Mouse (Mus musculus): ENCODE data around the gene Nek10.

Gene Nek10

GRCm38 (mm10) chr14:14842734-14843530 is 39.7 kb downstream of the Nek10 start:
- no peak for TF ChIP-seq GATA4 (IDR thresholded peaks at IDR 0.05; ENCODE audit: insufficient replicate concordance, low read length)

- no peak for TF ChIP-seq GATA4 (IDR thresholded peaks at IDR 0.05; ENCODE audit: insufficient replicate concordance, low read length)
Observed at GRCm38 (mm10) chr14:14852838-14853237, 49.6 kb downstream of the Nek10 start.

GRCm38 (mm10) chr14:14860331-14860730 is 57.1 kb downstream of the Nek10 start:
- TF ChIP-seq GATA4 (IDR thresholded peaks at IDR 0.05; ENCODE audit: insufficient replicate concordance, low read length), result no peak

- no peak for TF ChIP-seq GATA4 (IDR thresholded peaks at IDR 0.05; ENCODE audit: insufficient replicate concordance, low read length)
Observed at GRCm38 (mm10) chr14:14863690-14864356, 60.6 kb downstream of the Nek10 start.

GRCm38 (mm10) chr14:14869239-14869638 is 66.0 kb downstream of the Nek10 start:
- no peak for TF ChIP-seq GATA4 (IDR thresholded peaks at IDR 0.05; ENCODE audit: insufficient replicate concordance, low read length)

GRCm38 (mm10) chr14:14870059-14870458 is 66.8 kb downstream of the Nek10 start:
- TF ChIP-seq GATA4 (IDR thresholded peaks at IDR 0.05; ENCODE audit: insufficient replicate concordance, low read length), result no peak

GRCm38 (mm10) chr14:14870463-14870862 is 67.2 kb downstream of the Nek10 start:
- TF ChIP-seq GATA4 (IDR thresholded peaks at IDR 0.05; ENCODE audit: insufficient replicate concordance, low read length), result no peak

- TF ChIP-seq GATA4 (IDR thresholded peaks at IDR 0.05; ENCODE audit: insufficient replicate concordance, low read length), result no peak
Observed at GRCm38 (mm10) chr14:14871121-14871520, 67.9 kb downstream of the Nek10 start.

- no peak for TF ChIP-seq GATA4 (IDR thresholded peaks at IDR 0.05; ENCODE audit: insufficient replicate concordance, low read length)
Observed at GRCm38 (mm10) chr14:14871700-14872099, 68.5 kb downstream of the Nek10 start.

- TF ChIP-seq GATA4 (IDR thresholded peaks at IDR 0.05; ENCODE audit: insufficient replicate concordance, low read length), result no peak
Observed at GRCm38 (mm10) chr14:14893932-14894652, 90.9 kb downstream of the Nek10 start.

GRCm38 (mm10) chr14:14894776-14895175 is 91.6 kb downstream of the Nek10 start:
- no peak for TF ChIP-seq GATA4 (IDR thresholded peaks at IDR 0.05; ENCODE audit: insufficient replicate concordance, low read length)

- TF ChIP-seq GATA4 (IDR thresholded peaks at IDR 0.05; ENCODE audit: insufficient replicate concordance, low read length), result no peak
Observed at GRCm38 (mm10) chr14:14895363-14895762, 92.1 kb downstream of the Nek10 start.

GRCm38 (mm10) chr14:14896399-14897136 is 93.4 kb downstream of the Nek10 start:
- no peak for TF ChIP-seq GATA4 (IDR thresholded peaks at IDR 0.05; ENCODE audit: insufficient replicate concordance, low read length)

GRCm38 (mm10) chr14:14904750-14905529 is 101.7 kb downstream of the Nek10 start:
- TF ChIP-seq GATA4 (IDR thresholded peaks at IDR 0.05; ENCODE audit: insufficient replicate concordance, low read length), result no peak
